Mouse (Mus musculus): ENCODE measurements at regions not wholly inside any gene's neighbourhood (a gene's known extent, or its start where the extent isn't known, plus 50 kb on each side); places are given as distances from the start of the nearest gene placed in this dataset.

GRCm38 (mm10) chr16:21322437-21322836 is 100.5 kb upstream of the Vps8 start:
- Histone ChIP-seq H3K9me3 (replicated peaks) (no peaks in the 10 kb centered on the region), H3K27ac (no peak overlapping the region), H3K27me3 (0 out of 2 replicates have a peak, but pooled peaks cover 4% of the 10 kb centered on the region), H3K9ac (0 out of 2 replicates have a peak overlapping the region, but pooled peaks have one; percentile 36), H3K4me2 (replicated peaks) (no peak overlapping the region), H3K36me3 (no peaks in the 10 kb centered on the region), H3K4me1 (peaks cover 15% of the 10 kb centered on the region), H3K4me3 (no peak overlapping the region)
- 38% methylated on average over 10 of the region's 10 CpGs for WGBS
- ATAC-seq (ENCODE audit: low FRiP score) = peak; percentile 73

- Histone ChIP-seq H3K9ac (no peak overlapping the region), H3K27me3 (0 out of 2 replicates have a peak, but pooled peaks cover 4% of the 10 kb centered on the region), H3K4me3 (no peak overlapping the region), H3K27ac (no peak overlapping the region), H3K4me1 (peaks cover 10% of the 10 kb centered on the region), H3K4me2 (replicated peaks) (no peak overlapping the region), H3K36me3 (no peaks in the 10 kb centered on the region), H3K9me3 (replicated peaks) (no peaks in the 10 kb centered on the region)
- WGBS = 90% methylated on average over 3 of the region's 3 CpGs
- ATAC-seq (ENCODE audit: low FRiP score) = no peak
These were observed 99.4 kb upstream of the Vps8 start for GRCm38 (mm10) chr16:21323446-21324034.

- Histone ChIP-seq H3K4me1 (peaks cover 14% of the 10 kb centered on the region), H3K27me3 (no peaks in the 10 kb centered on the region), H3K36me3 (no peaks in the 10 kb centered on the region), H3K4me3 (no peak overlapping the region), H3K9ac (no peak overlapping the region), H3K27ac (no peak overlapping the region), H3K9me3 (replicated peaks) (no peaks in the 10 kb centered on the region), H3K4me2 (replicated peaks) (no peak overlapping the region)
- 93% methylated on average over 4 of the region's 4 CpGs for WGBS
- no peak for ATAC-seq (ENCODE audit: low FRiP score)
These were observed 94.9 kb upstream of the Vps8 start for GRCm38 (mm10) chr16:21327969-21328368.

GRCm38 (mm10) chr16:21329199-21329598 is 93.7 kb upstream of the Vps8 start:
- no peak overlapping the region for H3K9ac ChIP-seq
- 88% methylated on average over 6 of the region's 6 CpGs for WGBS

GRCm38 (mm10) chr16:21331229-21331628 is 91.7 kb upstream of the Vps8 start:
- H3K9me3 ChIP-seq (replicated peaks) = no peaks in the 10 kb centered on the region
- H3K27ac ChIP-seq = no peak overlapping the region
- 94% methylated on average over 5 of the region's 5 CpGs for WGBS
- no peaks in the 10 kb centered on the region for H3K36me3 ChIP-seq
- no peak overlapping the region for H3K4me3 ChIP-seq
- ATAC-seq (ENCODE audit: low FRiP score) = no peak
- H3K4me1 ChIP-seq = peaks cover 13% of the 10 kb centered on the region
- H3K4me2 ChIP-seq (replicated peaks) = 0 out of 2 replicates have a peak overlapping the region, but pooled peaks have one; percentile 21
- no peak overlapping the region for H3K9ac ChIP-seq
- H3K27me3 ChIP-seq = no peaks in the 10 kb centered on the region

More at GRCm38 (mm10) chr16:21329199-21329598, 93.7 kb upstream of the Vps8 start:
- H3K27me3 ChIP-seq = no peaks in the 10 kb centered on the region
- no peak overlapping the region for H3K4me3 ChIP-seq
- H3K4me2 ChIP-seq (replicated peaks) = no peak overlapping the region
- H3K36me3 ChIP-seq = no peaks in the 10 kb centered on the region
- H3K9me3 ChIP-seq (replicated peaks) = no peaks in the 10 kb centered on the region
- peaks cover 13% of the 10 kb centered on the region for H3K4me1 ChIP-seq
- ATAC-seq (ENCODE audit: low FRiP score) = no peak
- H3K27ac ChIP-seq = no peak overlapping the region

- no peak for ATAC-seq (ENCODE audit: low FRiP score)
- 76% methylated on average over 7 of the region's 7 CpGs for WGBS
- Histone ChIP-seq H3K27ac (peak overlapping the region; percentile 94), H3K36me3 (no peaks in the 10 kb centered on the region), H3K9me3 (replicated peaks) (no peaks in the 10 kb centered on the region), H3K4me2 (replicated peaks) (peak overlapping the region; percentile 74), H3K9ac (peak overlapping the region; percentile 78), H3K4me3 (peak overlapping the region; percentile 66), H3K27me3 (0 out of 2 replicates have a peak, but pooled peaks cover 2% of the 10 kb centered on the region), H3K4me1 (peaks cover 13% of the 10 kb centered on the region)
These were observed 90.5 kb upstream of the Vps8 start for GRCm38 (mm10) chr16:21332411-21332810.

GRCm38 (mm10) chr16:21332862-21333222 is 90.1 kb upstream of the Vps8 start:
- Histone ChIP-seq H3K36me3 (no peaks in the 10 kb centered on the region), H3K27me3 (0 out of 2 replicates have a peak, but pooled peaks cover 2% of the 10 kb centered on the region), H3K4me3 (peak overlapping the region; percentile 66), H3K4me2 (replicated peaks) (peak overlapping the region; percentile 74), H3K9ac (peak overlapping the region; percentile 78), H3K4me1 (peaks cover 13% of the 10 kb centered on the region), H3K27ac (peak overlapping the region; percentile 94), H3K9me3 (replicated peaks) (no peaks in the 10 kb centered on the region)
- ATAC-seq (ENCODE audit: low FRiP score) = no peak; the same call in 1 of the 2 replicates
- 4% methylated on average over 14 of the region's 14 CpGs for WGBS

- WGBS = 1% methylated on average over 44 of the region's 44 CpGs
- H3K9me3 ChIP-seq (replicated peaks) = no peaks in the 10 kb centered on the region
- peak overlapping the region; percentile 74 for H3K4me2 ChIP-seq (replicated peaks)
- H3K36me3 ChIP-seq = no peaks in the 10 kb centered on the region
- H3K4me3 ChIP-seq = peak overlapping the region; percentile 66
- peak; percentile 95 for ATAC-seq (ENCODE audit: low FRiP score)
- peak overlapping the region; percentile 78 for H3K9ac ChIP-seq
- 0 out of 2 replicates have a peak, but pooled peaks cover 2% of the 10 kb centered on the region for H3K27me3 ChIP-seq
- peak overlapping the region; percentile 94 for H3K27ac ChIP-seq
- H3K4me1 ChIP-seq = peaks cover 17% of the 10 kb centered on the region
These were observed 89.5 kb upstream of the Vps8 start for GRCm38 (mm10) chr16:21333223-21333951.

GRCm38 (mm10) chr16:21339061-21339459 is 83.9 kb upstream of the Vps8 start:
- H3K9me3 ChIP-seq (replicated peaks) = no peaks in the 10 kb centered on the region
- 71% methylated on average over 6 of the region's 6 CpGs for WGBS
- ATAC-seq (ENCODE audit: low FRiP score) = peak; percentile 61
- 0 out of 2 replicates have a peak, but pooled peaks cover 2% of the 10 kb centered on the region for H3K27me3 ChIP-seq
- H3K4me3 ChIP-seq = no peak overlapping the region
- peaks cover 30% of the 10 kb centered on the region for H3K4me1 ChIP-seq
- H3K4me2 ChIP-seq (replicated peaks) = peak overlapping the region; percentile 21; the same call in 1 of the 2 replicates
- H3K36me3 ChIP-seq = no peaks in the 10 kb centered on the region
- peak overlapping the region; percentile 88 for H3K27ac ChIP-seq
- H3K9ac ChIP-seq = peak overlapping the region; percentile 33; the same call in 1 of the 2 replicates

GRCm38 (mm10) chr16:21339460-21340081 is 83.3 kb upstream of the Vps8 start:
- 14% methylated on average over 11 of the region's 11 CpGs for WGBS
- Histone ChIP-seq H3K4me2 (replicated peaks) (peak overlapping the region; percentile 21), H3K9me3 (replicated peaks) (no peaks in the 10 kb centered on the region), H3K27ac (peak overlapping the region; percentile 88), H3K36me3 (no peaks in the 10 kb centered on the region), H3K9ac (peak overlapping the region; percentile 33; the same call in 1 of the 2 replicates), H3K4me3 (no peak overlapping the region), H3K4me1 (peaks cover 30% of the 10 kb centered on the region), H3K27me3 (0 out of 2 replicates have a peak, but pooled peaks cover 2% of the 10 kb centered on the region)
- ATAC-seq (ENCODE audit: low FRiP score) = peak; percentile 94

- H3K36me3 ChIP-seq = no peaks in the 10 kb centered on the region
- peak; percentile 53 for ATAC-seq (ENCODE audit: low FRiP score)
- no peaks in the 10 kb centered on the region for H3K9me3 ChIP-seq (replicated peaks)
- no peak overlapping the region for H3K4me3 ChIP-seq
- H3K27ac ChIP-seq = peak overlapping the region; percentile 88
- WGBS = 33% methylated on average over 7 of the region's 7 CpGs
- H3K4me2 ChIP-seq (replicated peaks) = no peak overlapping the region
- H3K9ac ChIP-seq = no peak overlapping the region
- H3K4me1 ChIP-seq = peaks cover 30% of the 10 kb centered on the region
- 0 out of 2 replicates have a peak, but pooled peaks cover 2% of the 10 kb centered on the region for H3K27me3 ChIP-seq
These were observed 82.8 kb upstream of the Vps8 start for GRCm38 (mm10) chr16:21340136-21340535.

GRCm38 (mm10) chr16:21349869-21350268 is 73.0 kb upstream of the Vps8 start:
- Histone ChIP-seq H3K36me3 (no peaks in the 10 kb centered on the region), H3K4me2 (replicated peaks) (no peak overlapping the region), H3K27ac (no peak overlapping the region), H3K4me3 (no peak overlapping the region), H3K27me3 (no peaks in the 10 kb centered on the region), H3K4me1 (0 out of 2 replicates have a peak, but pooled peaks cover 5% of the 10 kb centered on the region), H3K9ac (no peak overlapping the region), H3K9me3 (replicated peaks) (no peaks in the 10 kb centered on the region)
- ATAC-seq (ENCODE audit: low FRiP score) = no peak
- WGBS = 68% methylated on average over 1 of the region's 1 CpGs

All from hindbrain, embryonic 12.5 days (tissue).